Mouse (Mus musculus) cortical plate, adult 2 months (tissue): ENCODE measurements at regions not wholly inside any gene's neighbourhood (a gene's known extent, or its start where the extent isn't known, plus 50 kb on each side); places are given as distances from the start of the nearest gene placed in this dataset.

ENCODE experiments used
- CTCF ChIP-seq: fragments of 200-500 bp; IDR thresholded peaks from 2 replicates; pipeline ENCODE4 v1.5.1; 2011; ENCODE audit warnings: mild to moderate bottlenecking, control low read depth, low read length; ENCODE audit not compliant: insufficient read depth; ENCODE audit errors: extremely low read depth
- POLR2A ChIP-seq: fragments of 200-500 bp; IDR thresholded peaks from 2 replicates; pipeline ENCODE4 v1.6.1; 2011; ENCODE audit warnings: mild to moderate bottlenecking, low read length, control low read depth; ENCODE audit not compliant: insufficient read depth; ENCODE audit errors: extremely low read depth

GRCm38 (mm10) chr13:73008856-73009546 lies 251.3 kb upstream of the Irx4 start:
- TF ChIP-seq CTCF: no peak
- no peak for TF ChIP-seq POLR2A
